ENCODE assay signal across 9 mouse cellular contexts in genomic region chr3:124075974-124076606, GRCm38 (mm10).
DNase-seq lines count a peak whose midpoint lies in the region; ATAC-seq lines count a peak whose summit lies in the region.
"Had no signal": no experiment of that assay in that cellular context is flagged by ENCODE, and none has a peak within 500 bp of the region (broad histone marks: within the 10 kb centered on the region; RNA-seq: fewer than 3 reads in every experiment).

No protein-coding gene starts in this region.

- no peaks in the 10 kb centered on the region for H3K36me3 ChIP-seq in embryonic facial prominence, embryonic 13.5 days
- no peaks in the 10 kb centered on the region for H3K36me3 ChIP-seq in embryonic facial prominence, embryonic 10.5 days (replicated peaks)

- no peak for DNase-seq in embryonic facial prominence, embryonic 10.5 days (ENCODE audit: low spot score)
- peak; percentile 31 for DNase-seq in urinary bladder, postnatal 14 days (ENCODE audit: low spot score)
- no peak for DNase-seq in urinary bladder, adult 18-20 months (ENCODE audit: low spot score in 2 of 2)
- peak; percentile 41 to 87 for DNase-seq in left cerebral cortex, postnatal 25 days (ENCODE audit: low spot score in 2 of 2)
- no peak for DNase-seq in retina, postnatal 1 day
- DNase-seq in thymus, postnatal 25 days, result no peak
- DNase-seq in testis, postnatal 10 days (ENCODE audit: low spot score), result no peak
- DNase-seq: kidney, postnatal 4 days had no signal

- no peak for ATAC-seq in embryonic facial prominence, embryonic 13.5 days (ENCODE audit: insufficient number of reproducible peaks, insufficient read depth, low FRiP score, low TSS enrichment, low read depth)

- no peak overlapping the region for H3K9ac ChIP-seq in embryonic facial prominence, embryonic 13.5 days

- H3K4me2 ChIP-seq in embryonic facial prominence, embryonic 13.5 days, result no peak overlapping the region

- WGBS in embryonic facial prominence, embryonic 13.5 days, result 53% methylated on average over 6 of the region's 6 CpGs
- WGBS in embryonic facial prominence, embryonic 10.5 days, result 75% methylated on average over 6 of the region's 6 CpGs

- H3K27ac ChIP-seq in embryonic facial prominence, embryonic 13.5 days, result peak overlapping the region; percentile 34
- H3K27ac ChIP-seq in embryonic facial prominence, embryonic 10.5 days (replicated peaks), result no peak overlapping the region

- intact Hi-C loops in left cerebral cortex, postnatal 25 days (cut with DNase I), result loop anchor here (10.0 kb wide), 1 partner anchor 321 kb away; no protein-coding TSS in a partner anchor

- H3K27me3 ChIP-seq in embryonic facial prominence, embryonic 13.5 days, result no peaks in the 10 kb centered on the region
- no peaks in the 10 kb centered on the region for H3K27me3 ChIP-seq in embryonic facial prominence, embryonic 10.5 days (replicated peaks; ENCODE audit: low read depth, poor library complexity, severe bottlenecking)

- no peaks in the 10 kb centered on the region for H3K4me1 ChIP-seq in embryonic facial prominence, embryonic 13.5 days
- H3K4me1 ChIP-seq in embryonic facial prominence, embryonic 10.5 days, result no peaks in the 10 kb centered on the region

- H3K9me3 ChIP-seq in embryonic facial prominence, embryonic 13.5 days, result no peaks in the 10 kb centered on the region
- H3K9me3 ChIP-seq in embryonic facial prominence, embryonic 10.5 days, result no peaks in the 10 kb centered on the region

- no peak overlapping the region for H3K4me3 ChIP-seq in embryonic facial prominence, embryonic 13.5 days
- no peak overlapping the region for H3K4me3 ChIP-seq in embryonic facial prominence, embryonic 10.5 days

Comparison
In these comparisons a context has a peak if more than half of its experiments do, and no peak if none do; other contexts are left out.
1. DNase-seq: peak in urinary bladder, postnatal 14 days (single experiment) and left cerebral cortex, postnatal 25 days (2 of 2); none in embryonic facial prominence, embryonic 10.5 days (single experiment), urinary bladder, adult 18-20 months (0 of 2), retina, postnatal 1 day (single experiment), thymus, postnatal 25 days (single experiment) and testis, postnatal 10 days (single experiment).